Mouse (Mus musculus): Measurements from ENCODE around the gene Bach1.

Bach1 gene

GRCm38 (mm10) chr16:87698692-87699305 is at the start of gene Bach1:
Gene Bach1 (plus strand): TSS chr16:87698945.
- DNase-seq (ENCODE audit: low read depth, low spot score) = peak; percentile 78

GRCm38 (mm10) chr16:87652344-87652743 is 46.4 kb upstream of the Bach1 start:
- DNase-seq (ENCODE audit: low read depth, low spot score) = no peak

- no peak for DNase-seq (ENCODE audit: low read depth, low spot score)
These were observed 45.8 kb upstream of the Bach1 start for GRCm38 (mm10) chr16:87652924-87653323.

GRCm38 (mm10) chr16:87654016-87654575 is 44.6 kb upstream of the Bach1 start:
- no peak for DNase-seq (ENCODE audit: low read depth, low spot score)

- DNase-seq (ENCODE audit: low read depth, low spot score) = no peak
These were observed 43.7 kb upstream of the Bach1 start for GRCm38 (mm10) chr16:87655005-87655404.

GRCm38 (mm10) chr16:87655579-87655978 is 43.2 kb upstream of the Bach1 start:
- no peak for DNase-seq (ENCODE audit: low read depth, low spot score)

- DNase-seq (ENCODE audit: low read depth, low spot score) = no peak
These were observed 42.0 kb upstream of the Bach1 start for GRCm38 (mm10) chr16:87656771-87657170.

- no peak for DNase-seq (ENCODE audit: low read depth, low spot score)
These were observed 41.5 kb upstream of the Bach1 start for GRCm38 (mm10) chr16:87657291-87657690.

GRCm38 (mm10) chr16:87661024-87661471 is 37.7 kb upstream of the Bach1 start:
- DNase-seq (ENCODE audit: low read depth, low spot score) = no peak

- no peak for DNase-seq (ENCODE audit: low read depth, low spot score)
These were observed 37.1 kb upstream of the Bach1 start for GRCm38 (mm10) chr16:87661636-87662035.

GRCm38 (mm10) chr16:87662528-87662927 is 36.2 kb upstream of the Bach1 start:
- DNase-seq (ENCODE audit: low read depth, low spot score) = no peak

- DNase-seq (ENCODE audit: low read depth, low spot score) = no peak
These were observed 34.9 kb upstream of the Bach1 start for GRCm38 (mm10) chr16:87663890-87664289.

- no peak for DNase-seq (ENCODE audit: low read depth, low spot score)
These were observed 33.5 kb upstream of the Bach1 start for GRCm38 (mm10) chr16:87665246-87665645.

- DNase-seq (ENCODE audit: low read depth, low spot score) = no peak
These were observed 32.8 kb upstream of the Bach1 start for GRCm38 (mm10) chr16:87665752-87666619.

GRCm38 (mm10) chr16:87666620-87667004 is 32.1 kb upstream of the Bach1 start:
- no peak for DNase-seq (ENCODE audit: low read depth, low spot score)

GRCm38 (mm10) chr16:87668002-87668401 is 30.7 kb upstream of the Bach1 start:
- no peak for DNase-seq (ENCODE audit: low read depth, low spot score)

- no peak for DNase-seq (ENCODE audit: low read depth, low spot score)
These were observed 28.5 kb upstream of the Bach1 start for GRCm38 (mm10) chr16:87670091-87670820.

- no peak for DNase-seq (ENCODE audit: low read depth, low spot score)
These were observed 28.0 kb upstream of the Bach1 start for GRCm38 (mm10) chr16:87670821-87671165.

- DNase-seq (ENCODE audit: low read depth, low spot score) = no peak
These were observed 27.4 kb upstream of the Bach1 start for GRCm38 (mm10) chr16:87671336-87671735.

GRCm38 (mm10) chr16:87673155-87673554 is 25.6 kb upstream of the Bach1 start:
- no peak for DNase-seq (ENCODE audit: low read depth, low spot score)

- no peak for DNase-seq (ENCODE audit: low read depth, low spot score)
These were observed 22.6 kb upstream of the Bach1 start for GRCm38 (mm10) chr16:87676182-87676581.

GRCm38 (mm10) chr16:87678667-87679066 is 20.1 kb upstream of the Bach1 start:
- DNase-seq (ENCODE audit: low read depth, low spot score) = no peak

Data from brain, embryonic 18.5 days (tissue).